Mouse (Mus musculus) common myeloid progenitor, adult 5-6 weeks (primary cell): ENCODE results near the gene Npl. TPM values are rescaled to one million over a fixed set of nuclear protein-coding genes. Genes with fewer than 3 reads are reported as not detected.
"Not testable (repeated sequence)": the region's sequence is repeated elsewhere in the genome, so short reads cannot be mapped to it uniquely, and the experiment has no call there.

Experiments
- ATAC-seq: replicated peaks from 2 replicates; pipeline ENCODE4 v1.8.0; 2016; ENCODE audit warnings: low read depth, mild to moderate bottlenecking, moderate TSS enrichment, inconsistent platforms; ENCODE audit not compliant: poor library complexity, severe bottlenecking
- total RNA-seq: library from RNA; stranded (forward); fragments of 200-1000, 187-1606 nt; gene quantifications from 2 replicates; pipeline ENCODE4 v1.2.3, GENCODE M21; 2017

The Npl gene
- total RNA-seq, 1 experiment from 2014 or later: 12.2 TPM

- 0 out of 2 replicates have a peak, but pooled peaks have one; percentile 15 for ATAC-seq
Observed at GRCm38 (mm10) chr1:153491822-153492221, 58.0 kb downstream of the Npl start.

- no peak for ATAC-seq
Observed at GRCm38 (mm10) chr1:153491345-153491744, 58.5 kb downstream of the Npl start.

DNA sequence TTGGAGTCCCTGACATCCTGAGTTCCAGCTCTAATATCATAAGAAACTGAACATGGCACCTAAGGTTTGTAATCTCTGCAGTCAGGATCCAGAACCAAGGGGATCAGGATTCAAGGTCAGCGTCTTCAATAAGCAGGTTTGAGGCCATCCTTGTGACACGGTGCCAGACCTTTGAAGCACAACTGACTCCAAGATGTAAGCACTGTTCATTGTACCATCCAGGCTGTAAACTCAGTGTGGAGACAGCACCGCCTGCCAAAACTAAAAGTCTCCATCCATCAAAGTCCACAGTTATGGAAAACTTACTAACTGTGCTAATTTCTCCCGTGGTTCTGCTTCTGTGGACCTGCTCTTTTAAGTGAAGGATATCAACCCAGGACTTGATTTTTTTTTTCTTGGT is 59.9 kb downstream of the Npl start:
- no peak for ATAC-seq

GRCm38 (mm10) chr1:153489540-153489939 is 60.3 kb downstream of the Npl start:
- ATAC-seq: no peak

GRCm38 (mm10) chr1:153489132-153489531 is 60.7 kb downstream of the Npl start:
- peak; percentile 48 for ATAC-seq

DNA sequence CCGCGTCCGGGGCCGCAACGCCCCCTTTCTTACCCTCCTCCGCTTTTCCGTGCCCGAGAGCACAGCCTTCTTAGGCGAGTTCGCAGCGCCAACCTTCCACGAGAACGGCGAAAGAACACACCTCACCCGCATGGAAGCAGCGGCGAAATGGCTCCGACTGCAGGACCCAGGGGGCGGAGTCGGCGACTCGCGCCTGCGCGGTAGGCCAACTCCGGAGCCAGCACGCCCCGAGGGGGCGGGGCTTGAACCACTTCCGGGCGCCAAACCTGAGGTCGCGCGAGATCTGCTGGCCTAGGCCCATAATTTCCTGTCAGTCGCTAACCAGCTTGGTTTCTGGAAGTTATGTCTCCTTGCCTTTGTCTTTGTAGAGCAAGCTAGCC is 62.4 kb downstream of the Npl start, which contains the start of gene Dhx9:
TSS of gene Dhx9 (minus strand) at position 161 of the 380 bp plus-strand sequence.
- ATAC-seq: peak; percentile 73

GRCm38 (mm10) chr1:153486767-153487499 is 62.9 kb downstream of the Npl start:
- ATAC-seq: peak; percentile 33

GRCm38 (mm10) chr1:153486120-153486519 is 63.7 kb downstream of the Npl start:
- ATAC-seq: not testable (repeated sequence)

- no peak for ATAC-seq
Observed at GRCm38 (mm10) chr1:153485201-153485796, 64.5 kb downstream of the Npl start.

DNA sequence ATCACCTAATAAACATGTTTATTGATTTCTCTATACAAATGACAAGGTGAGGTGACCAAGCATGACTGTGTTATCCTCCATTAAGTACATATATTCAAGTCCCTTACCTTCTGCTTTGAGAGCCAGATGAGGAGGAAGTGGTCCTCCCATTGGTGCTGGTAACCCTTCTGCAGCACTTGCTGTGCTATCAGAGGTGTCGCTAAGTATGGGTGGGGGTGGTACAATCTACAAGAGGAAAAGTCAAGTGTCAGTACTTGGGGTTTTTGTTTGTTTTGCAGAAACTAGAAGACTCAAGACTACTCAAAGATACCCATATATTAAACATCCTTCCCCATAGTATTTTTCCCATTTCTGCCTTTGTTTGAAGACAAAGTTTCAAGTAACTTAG is 68.8 kb downstream of the Npl start:
- ATAC-seq: no peak

- peak; percentile 87 for ATAC-seq
Observed at GRCm38 (mm10) chr1:153480386-153481024, 69.3 kb downstream of the Npl start.

DNA sequence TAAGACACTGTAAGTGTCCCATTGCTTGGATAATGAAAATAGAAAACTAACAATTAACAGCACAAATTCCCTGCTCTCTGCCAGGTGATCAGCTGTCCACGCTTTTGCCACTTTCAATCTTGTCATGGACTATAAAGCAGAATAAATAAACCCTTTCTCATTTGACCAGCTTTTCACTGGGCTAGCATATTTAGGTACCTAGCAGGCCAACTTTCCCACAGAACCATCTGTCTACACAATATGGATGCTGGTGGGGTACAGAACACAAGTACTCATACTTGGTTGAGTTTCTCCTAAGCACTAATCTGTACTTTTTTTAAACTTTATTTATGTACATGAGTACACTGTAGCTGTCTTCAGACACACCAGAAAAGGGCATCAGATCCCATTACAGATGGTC is 70.5 kb downstream of the Npl start:
- ATAC-seq: no peak

- ATAC-seq: no peak
Observed at GRCm38 (mm10) chr1:153461796-153462195, 88.0 kb downstream of the Npl start.

GRCm38 (mm10) chr1:153456137-153456536 is 93.7 kb downstream of the Npl start:
- ATAC-seq: no peak

- ATAC-seq: no peak
Observed at GRCm38 (mm10) chr1:153453146-153453642, 96.7 kb downstream of the Npl start.

Other genes with a start within 250 kb of the Npl start
- 2.1 and 3.6 TPM in 2 replicates for gene Lamc1, start 217.3 kb downstream of the Npl start, total RNA-seq
- gene Shcbp1l, start 124.9 kb downstream of the Npl start, total RNA-seq: 0.68 and 1.0 TPM in 2 replicates
- 213 and 320 TPM in 2 replicates for gene Dhx9, start 62.4 kb downstream of the Npl start, total RNA-seq
- 0.05 and 0.34 TPM in 2 replicates for gene Rgs8, start 103.0 kb upstream of the Npl start, total RNA-seq
- not detected in 2 replicates for gene Rgs16, start 190.3 kb upstream of the Npl start, total RNA-seq
- gene Rnasel, start 199.4 kb upstream of the Npl start, total RNA-seq: 50.9 and 71.5 TPM in 2 replicates